Mouse (Mus musculus) kidney, adult 18-20 months (tissue): ENCODE results near the gene Col9a1.

Experiments used
- DNase-seq: peaks from one replicate; pipeline ENCODE4 v3.0.0; 2021

The Col9a1 gene

DNA sequence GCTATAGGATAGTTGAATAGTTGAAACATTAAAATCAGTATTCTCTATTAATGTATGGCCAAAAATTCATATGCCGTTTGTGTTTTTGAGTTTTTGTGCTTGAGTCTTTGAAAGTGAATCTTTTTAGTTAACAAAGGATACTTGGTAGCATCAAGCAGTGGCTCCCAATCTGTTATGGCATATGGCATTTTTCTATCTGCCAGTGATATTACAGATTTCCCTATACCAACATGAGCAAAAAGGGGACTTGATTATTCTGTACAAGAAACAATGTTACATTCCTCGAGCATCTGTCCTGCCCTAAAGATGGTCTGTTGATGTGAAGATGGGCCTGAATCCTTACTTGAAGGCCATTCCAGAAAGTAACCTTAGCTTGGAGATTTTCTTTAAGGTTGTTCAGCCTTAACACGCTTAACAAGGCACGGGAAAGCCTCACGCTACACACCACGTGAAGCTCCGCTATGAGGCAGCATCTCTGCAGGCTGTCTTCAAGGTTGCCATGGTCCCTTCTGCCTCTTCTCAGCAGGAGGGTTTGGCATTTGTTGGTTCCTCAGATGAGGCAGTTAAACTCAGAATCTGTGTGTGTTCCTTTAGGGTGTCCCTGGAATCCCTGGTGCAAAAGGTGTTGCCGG lies 45.7 kb downstream of the Col9a1 start:
- DNase-seq, result no peak

- no peak for DNase-seq
Observed at GRCm38 (mm10) chr1:24225825-24226526, 48.6 kb downstream of the Col9a1 start.

GRCm38 (mm10) chr1:24226941-24227711 lies 49.7 kb downstream of the Col9a1 start:
- no peak for DNase-seq

GRCm38 (mm10) chr1:24229552-24229951 lies 52.1 kb downstream of the Col9a1 start:
- no peak for DNase-seq

- DNase-seq, result no peak
Observed at GRCm38 (mm10) chr1:24230428-24230827, 53.0 kb downstream of the Col9a1 start.

- no peak for DNase-seq
Observed at GRCm38 (mm10) chr1:24231504-24232270, 54.3 kb downstream of the Col9a1 start.

DNA sequence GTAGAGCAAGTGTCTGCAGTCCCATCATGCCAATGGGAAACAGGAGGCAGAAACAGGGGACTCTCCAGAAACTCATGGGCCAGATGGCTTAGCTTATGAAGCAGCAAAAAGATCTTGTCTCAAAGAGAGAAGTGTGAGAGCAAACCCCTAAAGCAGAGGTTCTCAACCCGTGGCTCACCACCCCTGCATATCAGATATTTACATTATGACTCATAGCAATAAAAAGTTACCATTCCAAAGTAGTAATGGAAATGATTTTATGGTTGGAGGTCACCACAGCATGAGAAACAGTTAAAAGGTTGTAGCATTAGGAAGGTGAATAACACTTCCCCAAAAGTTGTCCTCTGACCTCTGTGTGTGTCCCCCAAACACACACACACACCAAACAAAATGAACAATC lies 58.9 kb downstream of the Col9a1 start:
- DNase-seq, result no peak

GRCm38 (mm10) chr1:24240039-24240691 lies 62.8 kb downstream of the Col9a1 start:
- no peak for DNase-seq

DNA sequence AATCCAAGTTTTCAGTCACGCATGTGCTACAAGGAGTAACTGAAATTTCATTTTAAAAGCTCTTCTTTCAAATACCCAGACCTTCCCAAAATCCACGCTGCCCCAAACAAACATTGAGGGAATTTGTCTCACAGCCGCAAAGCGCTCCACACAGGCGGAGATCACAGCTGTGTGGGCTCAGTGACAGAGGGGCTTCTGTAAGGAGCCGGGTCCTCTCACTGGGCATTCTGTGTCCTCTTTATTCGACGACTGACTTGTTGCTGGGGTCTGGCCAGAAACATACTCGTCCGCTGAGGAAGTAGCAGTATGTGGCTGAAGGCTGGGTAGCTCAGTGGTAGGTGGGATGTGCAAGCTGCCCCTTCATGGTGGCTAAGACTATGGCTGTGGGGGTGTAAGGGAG lies 67.5 kb downstream of the Col9a1 start:
- DNase-seq, result no peak

DNA sequence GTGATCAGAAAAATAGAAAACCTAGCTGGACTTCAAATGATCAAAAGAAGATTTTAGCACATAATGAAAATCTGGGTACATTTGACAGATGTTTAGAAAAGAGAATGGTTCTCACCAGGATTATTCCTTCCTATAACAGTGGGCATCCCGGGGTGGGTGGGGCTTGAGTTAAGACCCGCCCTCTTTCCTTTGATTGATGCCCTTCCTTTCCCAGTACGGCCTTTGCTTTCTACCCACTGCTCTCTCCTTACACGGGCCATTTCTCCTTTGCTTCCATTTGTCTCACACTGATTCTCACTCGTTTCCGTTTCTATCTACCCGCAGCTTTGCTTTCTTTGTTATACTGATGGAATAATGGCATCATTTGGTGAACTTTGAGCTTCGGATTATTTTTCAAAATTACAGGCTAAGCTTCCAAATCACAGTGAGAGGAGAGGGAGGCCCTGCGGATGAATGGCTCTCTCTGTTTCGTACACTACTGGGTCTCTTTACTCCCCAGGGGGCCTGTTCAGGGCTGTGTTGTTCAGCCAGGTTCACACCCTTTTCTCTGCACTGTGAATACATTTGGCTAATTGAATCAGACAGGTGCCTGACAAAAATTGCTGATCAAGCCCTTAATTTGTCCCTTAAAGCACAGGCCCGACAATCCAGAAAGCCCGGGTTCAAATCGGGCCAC lies 68.4 kb downstream of the Col9a1 start:
- no peak for DNase-seq

DNA sequence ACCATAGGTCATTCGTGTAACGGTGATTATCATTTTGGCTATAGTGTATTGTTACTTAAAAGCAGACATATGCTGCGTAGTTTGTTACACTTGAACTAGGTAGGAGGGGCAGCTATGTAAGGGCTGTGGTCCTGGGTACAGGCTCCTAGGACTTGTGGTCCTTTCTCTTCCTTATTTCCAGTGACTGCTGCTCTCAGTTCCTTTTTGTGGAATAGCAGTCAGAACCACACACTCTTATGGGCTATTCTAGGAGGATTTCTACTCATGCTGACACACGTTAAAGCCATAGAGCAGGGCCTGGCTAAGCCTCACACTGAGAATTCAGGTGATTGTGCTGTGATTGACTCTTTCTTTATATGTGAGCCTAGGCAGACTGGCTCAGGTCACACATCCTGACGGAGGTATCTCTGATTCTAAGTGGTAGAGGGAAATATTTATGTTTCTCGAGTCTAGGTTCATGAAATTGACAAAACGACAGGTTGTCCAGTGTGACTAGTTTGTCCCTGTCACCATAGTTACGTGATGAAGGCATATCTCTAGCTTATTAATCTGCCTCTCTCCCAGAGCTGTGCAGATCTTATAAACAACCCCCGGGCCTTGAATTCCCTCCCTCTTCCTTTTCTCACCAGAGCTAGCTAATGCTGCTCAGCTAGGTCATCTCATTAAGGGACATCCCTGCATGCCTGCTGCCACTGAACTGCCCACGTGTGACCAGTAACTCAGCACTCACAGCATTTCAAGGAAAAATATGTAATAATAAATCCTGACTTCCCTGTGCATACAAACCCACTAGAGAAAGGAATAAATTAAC lies 71.1 kb downstream of the Col9a1 start:
- no peak for DNase-seq

- DNase-seq, result peak; percentile 5
Observed at GRCm38 (mm10) chr1:24249105-24249664, 71.8 kb downstream of the Col9a1 start.

- DNase-seq, result no peak
Observed at GRCm38 (mm10) chr1:24257961-24258360, 80.6 kb downstream of the Col9a1 start.

GRCm38 (mm10) chr1:24259419-24259818 lies 82.0 kb downstream of the Col9a1 start:
- DNase-seq, result no peak

GRCm38 (mm10) chr1:24261181-24261580 lies 83.8 kb downstream of the Col9a1 start:
- DNase-seq, result no peak

DNA sequence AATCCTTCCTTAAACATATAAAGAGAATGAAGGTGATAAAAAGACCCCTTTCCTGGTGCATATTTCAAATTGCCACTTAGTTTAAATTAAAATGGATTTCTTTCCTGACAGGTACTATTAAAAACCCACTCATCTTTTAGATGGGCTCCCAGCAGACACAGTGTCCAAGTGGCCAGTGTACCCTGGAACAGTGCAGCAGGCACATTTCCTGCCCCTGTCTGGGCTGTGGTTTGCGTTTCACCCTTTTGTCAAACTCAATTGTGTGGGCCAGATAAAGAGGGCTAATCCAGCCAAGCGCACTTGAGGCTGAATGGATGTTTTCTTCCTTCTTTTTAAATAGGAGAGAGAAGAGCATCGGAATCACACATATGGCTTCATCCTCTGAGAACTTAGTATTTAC lies 89.6 kb downstream of the Col9a1 start:
- no peak for DNase-seq

- no peak for DNase-seq
Observed at GRCm38 (mm10) chr1:24286360-24286759, 109.0 kb downstream of the Col9a1 start.

- DNase-seq, result no peak
Observed at GRCm38 (mm10) chr1:24292515-24292914, 115.1 kb downstream of the Col9a1 start.

GRCm38 (mm10) chr1:24294979-24295942 lies 117.9 kb downstream of the Col9a1 start:
- DNase-seq, result no peak

GRCm38 (mm10) chr1:24300700-24301099 lies 123.3 kb downstream of the Col9a1 start:
- no peak for DNase-seq
